Mouse (Mus musculus): ENCODE results near the gene Tead3.

Gene Tead3

DNA sequence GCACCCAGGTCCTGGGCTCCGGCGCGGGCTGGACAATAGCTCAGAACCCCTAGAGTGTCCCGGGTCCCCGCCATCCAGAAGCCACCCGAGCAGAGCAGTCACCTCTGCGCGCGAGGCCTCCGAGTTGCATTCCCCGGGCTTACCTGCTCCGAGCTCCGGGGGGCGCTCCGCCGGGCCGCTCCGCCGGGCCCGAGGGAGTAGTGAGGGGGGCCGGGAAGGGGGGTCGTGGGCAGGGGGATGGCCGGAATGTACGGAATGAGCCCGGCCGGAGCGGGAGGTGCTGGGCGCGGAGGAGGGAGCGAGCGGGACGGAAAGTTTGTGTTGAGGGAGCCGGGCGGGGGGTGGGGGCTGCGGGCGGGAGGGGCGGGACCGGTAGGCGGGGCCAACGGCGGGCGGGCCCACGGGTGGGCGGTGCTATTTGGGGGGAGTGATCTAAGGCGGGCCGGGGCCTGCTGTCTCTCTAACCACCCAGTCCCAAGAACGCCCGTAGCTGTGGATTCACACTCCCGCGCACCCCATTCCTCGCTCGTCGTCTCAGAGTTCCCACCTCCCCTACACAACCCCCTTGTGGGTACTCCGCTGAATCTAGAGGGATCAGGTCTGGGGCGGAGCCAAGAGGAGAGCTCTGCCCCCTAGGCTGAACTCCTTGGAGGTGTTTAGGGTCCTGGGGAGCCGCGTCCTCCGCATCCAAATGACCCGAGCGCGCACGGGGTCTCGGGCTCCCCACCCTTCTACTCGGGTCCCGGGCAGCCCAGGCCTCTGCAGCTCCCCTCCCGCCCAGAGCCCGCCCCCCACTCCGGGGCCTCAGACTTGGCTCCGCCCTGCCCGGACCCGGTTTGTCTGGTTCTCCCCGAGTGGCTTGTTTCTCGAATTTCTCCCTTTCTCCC lies at the start of gene Tead3:
TSS of gene Tead3 (minus strand) at position 352 of the 887 bp plus-strand sequence.
- no peak for DNase-seq

DNA sequence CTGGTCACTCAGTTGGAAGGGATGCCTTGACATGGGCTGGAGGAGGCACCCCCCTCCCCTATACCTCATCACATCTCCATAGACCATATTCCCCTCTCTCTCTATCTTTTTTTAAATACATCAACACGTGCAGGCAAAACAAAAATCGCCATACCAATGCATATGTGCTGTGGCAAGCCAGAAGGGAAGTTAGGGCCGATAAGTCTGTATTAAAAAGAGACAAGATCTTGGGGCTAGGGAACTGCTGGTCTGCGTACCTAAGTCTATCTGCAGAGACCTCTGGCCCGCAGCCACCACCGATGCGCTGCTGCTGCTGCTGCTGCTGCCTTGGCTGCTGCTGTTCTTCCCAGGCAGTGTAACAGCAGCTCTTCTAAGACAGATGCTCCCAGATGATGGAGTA lies 44.4 kb upstream of the Tead3 start:
- no peak for DNase-seq

DNA sequence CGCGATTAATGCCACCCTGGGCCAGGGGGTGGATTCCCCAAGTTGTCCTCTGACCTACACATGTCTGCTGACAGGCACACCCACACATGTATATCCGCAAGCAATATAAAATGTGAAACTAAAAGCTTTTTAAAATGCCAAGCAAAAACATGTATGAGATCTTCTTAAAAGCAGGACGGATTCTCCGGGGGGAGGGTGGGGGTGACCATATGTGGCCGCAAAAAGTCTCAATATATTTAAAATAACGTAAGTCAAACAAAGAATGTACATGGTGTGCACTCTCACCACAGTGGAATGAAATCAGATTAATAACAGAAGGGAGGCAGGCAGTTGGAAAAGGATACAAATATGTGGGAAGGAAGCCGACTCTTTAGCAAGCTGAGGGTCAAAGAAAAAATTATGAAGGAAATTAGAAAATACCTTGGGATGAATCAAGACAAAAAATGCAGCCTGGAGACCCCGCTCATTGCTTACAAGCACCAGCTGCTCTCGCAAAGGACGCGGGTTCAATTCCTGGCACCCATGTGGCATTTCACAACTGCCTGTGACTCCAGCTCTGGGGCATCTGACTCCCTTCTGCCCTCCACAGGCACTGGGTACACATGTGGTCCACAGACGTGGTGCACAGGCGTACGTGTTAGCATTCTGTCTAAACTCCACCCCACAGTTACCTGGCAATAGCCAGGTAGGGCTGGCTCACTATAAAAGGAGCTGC lies 43.6 kb upstream of the Tead3 start:
- DNase-seq = no peak

DNA sequence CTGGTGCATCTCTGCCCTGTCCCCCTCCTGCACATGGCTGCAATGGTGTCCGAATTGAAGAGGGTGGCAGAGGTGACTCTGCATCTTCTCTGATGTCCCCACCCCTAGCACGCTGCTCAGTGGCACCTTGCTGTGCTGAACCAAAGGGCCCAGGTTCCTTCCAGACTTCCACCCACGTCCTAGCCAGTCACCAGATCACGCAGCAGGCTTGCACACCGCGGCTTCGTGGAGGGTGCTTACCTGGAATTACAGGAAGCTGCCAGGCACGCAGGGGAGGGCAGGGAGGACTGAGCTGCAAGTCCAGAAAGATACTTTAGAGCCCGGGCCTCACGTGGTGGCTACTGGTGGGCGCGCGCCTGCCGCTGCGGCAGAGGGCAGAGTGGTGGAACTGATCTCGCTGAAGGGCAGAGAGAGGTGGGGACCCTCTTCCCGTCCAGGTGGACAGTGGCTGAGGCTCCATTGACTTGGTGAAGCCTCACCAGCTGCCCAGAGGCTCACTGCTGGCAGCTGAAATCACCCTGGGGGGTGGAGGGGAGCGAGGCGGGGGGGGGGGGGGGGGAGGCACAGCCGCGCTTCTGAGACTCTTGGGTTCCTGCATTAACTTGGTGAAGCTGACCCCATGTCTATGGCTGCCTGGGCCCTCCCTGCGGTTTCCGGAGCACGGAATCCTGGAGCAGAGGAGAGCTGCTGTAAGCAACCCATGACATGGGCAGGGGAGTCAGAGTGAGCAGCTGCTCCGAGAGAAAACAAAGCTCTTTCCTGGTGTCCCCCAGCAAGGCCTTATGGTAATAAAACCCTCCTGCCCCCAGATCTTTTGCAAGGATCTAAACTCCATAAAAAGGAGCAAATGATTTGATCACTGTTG lies 41.2 kb upstream of the Tead3 start:
- DNase-seq = no peak

DNA sequence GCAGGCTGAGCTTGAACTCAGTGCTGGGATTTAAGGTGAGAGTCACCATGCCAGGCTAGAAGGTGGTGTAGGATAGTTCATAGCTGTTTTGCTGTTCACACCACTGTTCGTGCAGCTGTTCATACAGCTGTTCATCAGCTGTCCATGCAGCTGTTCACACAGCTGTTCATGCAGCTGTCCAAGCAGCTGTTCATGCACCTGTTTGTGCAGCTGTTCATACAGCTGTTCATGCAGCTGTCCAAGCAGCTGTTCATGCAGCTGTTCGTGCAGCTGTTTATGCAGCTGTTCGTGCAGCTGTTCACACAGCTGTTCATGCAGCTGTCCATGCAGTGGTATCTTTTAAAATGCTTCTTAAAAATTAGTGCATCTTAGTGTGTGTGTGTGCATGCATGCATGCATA lies 37.9 kb upstream of the Tead3 start:
- DNase-seq = no peak

DNA sequence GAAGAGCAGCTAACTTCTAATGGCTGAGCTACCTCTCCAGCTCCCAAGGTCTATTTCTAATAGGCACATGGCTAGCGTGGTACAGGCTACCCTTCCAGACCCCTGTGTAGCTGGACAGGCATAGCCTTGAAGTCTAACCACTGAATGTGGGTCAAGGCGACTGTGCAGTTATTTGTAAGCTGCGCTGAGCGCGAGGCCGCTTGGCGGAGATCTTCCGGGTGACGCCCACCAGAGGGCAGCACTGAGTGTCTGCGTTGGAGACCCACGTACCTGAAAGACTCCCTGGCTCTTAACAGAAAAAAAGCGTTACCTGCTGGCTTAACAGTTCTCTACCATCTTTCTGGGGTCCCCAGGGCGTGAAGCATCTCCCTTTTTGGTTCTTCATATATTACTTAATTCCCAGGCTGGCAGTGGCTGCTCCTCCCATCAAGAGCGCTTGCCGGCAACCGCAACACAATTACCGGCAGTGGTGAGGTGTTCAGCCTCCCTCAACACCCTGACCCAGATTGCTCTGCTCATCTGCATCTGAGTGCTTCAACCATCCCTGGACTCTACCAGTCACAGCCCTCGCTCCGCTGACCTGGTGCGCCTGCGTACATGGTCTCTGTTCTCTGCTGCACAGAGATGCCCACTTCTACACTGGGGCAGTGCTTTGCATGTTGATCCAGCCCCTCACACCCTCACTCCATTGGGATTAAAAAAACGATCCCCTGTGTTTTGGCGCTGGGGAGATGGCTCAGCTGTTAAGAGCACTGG lies 35.7 kb upstream of the Tead3 start:
- peak; percentile 80 for DNase-seq

DNA sequence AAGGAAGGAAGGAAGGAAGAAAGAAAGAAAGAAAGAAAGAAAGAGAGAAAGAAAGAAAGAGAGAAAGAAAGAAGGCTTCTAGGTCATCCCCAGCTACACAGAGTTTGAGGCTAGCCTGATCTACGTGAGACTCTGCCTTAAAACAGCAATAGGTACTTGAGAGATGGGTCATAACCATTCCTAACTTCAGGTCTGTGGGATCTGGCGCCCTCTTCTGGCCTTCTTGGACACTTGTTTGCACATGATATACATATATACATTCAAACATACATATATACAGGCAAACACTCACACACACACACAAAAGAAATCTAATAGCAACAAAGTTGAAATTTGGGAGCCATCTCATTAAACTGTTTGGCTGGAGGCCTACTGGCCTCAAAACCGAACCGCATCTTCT lies 33.7 kb upstream of the Tead3 start:
- DNase-seq = no peak

DNA sequence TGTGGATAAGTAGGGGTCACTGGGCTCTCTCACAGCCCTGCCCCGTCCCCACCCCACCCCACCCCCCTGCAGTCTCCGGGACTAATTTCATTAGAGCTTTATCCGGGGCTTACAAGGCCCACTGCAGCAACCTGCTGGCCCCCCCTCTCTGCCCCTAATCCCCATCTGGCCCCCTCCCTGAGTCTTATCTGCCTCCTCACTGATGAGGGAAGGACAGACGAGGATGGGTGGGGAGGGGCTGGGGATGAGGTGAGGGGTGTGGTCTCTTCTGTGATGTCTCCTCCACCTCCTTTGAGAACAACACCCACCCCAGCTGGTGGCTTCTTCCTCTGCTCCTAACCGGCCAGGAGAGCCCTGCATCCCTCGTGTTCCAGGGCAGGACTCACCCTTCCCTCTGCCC lies 29.6 kb upstream of the Tead3 start:
- no peak for DNase-seq

DNA sequence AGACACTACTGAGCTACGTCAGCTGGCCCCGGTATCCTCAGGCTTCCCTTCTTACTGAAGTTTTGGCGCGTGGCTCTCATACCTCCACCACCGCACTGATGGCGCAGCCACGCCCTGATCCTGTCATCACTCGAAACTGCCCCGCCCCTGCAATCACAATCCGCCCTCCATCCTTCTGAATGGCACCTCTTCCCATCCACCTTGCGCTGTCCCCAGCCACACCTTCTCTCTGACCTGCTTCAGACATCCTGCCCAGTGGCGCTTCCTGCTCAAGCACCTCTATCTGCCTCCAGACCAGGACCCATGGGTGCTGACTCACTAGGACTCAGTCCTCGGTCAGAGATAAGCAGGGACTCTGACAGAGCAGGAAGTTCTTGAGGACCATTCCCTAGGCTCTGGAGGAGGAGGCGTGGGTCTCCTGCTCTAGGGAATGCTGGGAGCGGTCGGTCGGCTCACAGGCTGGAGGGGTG lies 25.0 kb upstream of the Tead3 start:
- no peak for DNase-seq

DNA sequence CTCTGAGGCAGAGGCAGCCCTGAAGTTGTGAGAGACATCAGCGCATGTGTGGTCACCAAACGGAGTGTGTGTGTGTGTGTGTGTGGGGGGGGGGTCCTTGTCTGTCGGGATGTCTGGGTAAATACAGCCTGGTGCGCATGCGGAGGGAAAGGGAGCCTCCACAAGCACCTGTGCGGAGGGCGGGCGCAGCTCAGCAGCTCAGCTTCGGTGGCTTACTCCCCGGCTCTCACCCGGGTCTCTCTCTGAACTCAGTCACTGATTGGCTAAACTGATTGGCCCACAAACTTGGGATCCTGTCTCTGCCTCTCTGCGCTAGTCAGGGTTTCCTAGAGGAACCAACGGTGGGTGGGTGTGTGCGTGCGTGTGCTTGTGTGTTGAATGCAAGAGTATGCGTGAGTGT lies 23.9 kb upstream of the Tead3 start:
- DNase-seq = no peak

DNA sequence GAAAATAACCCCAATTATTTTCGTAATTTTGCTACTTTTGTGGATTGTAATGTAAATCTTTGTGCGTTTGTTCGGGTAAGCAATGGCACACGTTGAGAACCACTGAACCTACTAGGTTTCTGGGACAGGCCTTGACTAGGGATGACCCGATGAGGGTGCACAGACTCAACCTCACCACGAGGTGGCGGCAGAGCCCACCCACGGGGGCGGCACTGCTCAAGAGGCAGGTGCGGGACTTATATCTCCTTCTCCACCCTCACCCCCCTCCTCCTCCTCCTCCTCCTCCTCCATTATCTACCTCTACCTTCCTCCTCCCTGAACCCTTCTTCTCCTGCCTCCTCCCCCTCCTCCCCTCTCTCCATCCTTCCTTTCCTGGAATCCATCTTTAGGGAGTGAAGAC lies 23.2 kb upstream of the Tead3 start:
- DNase-seq = no peak

DNA sequence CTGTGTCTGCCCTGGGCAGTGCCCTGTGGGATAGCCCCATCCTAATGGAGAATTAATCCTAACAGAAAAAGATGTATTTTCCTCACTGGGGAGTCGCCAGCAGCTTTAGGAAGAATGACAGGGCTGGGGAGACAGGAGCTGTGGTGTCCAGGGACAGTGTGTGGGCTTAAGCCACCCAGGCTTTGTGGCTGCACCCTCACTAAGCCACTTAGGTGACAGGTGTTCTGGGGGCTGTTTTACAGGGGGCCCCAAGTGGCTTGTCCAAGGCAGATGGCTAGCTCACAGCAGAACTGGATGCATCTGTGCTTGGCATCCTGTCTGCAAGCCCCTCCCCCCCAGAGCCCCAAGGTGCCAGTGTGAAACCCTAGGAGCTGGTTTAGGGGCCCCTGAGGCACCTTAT lies 21.3 kb upstream of the Tead3 start:
- DNase-seq = no peak

DNA sequence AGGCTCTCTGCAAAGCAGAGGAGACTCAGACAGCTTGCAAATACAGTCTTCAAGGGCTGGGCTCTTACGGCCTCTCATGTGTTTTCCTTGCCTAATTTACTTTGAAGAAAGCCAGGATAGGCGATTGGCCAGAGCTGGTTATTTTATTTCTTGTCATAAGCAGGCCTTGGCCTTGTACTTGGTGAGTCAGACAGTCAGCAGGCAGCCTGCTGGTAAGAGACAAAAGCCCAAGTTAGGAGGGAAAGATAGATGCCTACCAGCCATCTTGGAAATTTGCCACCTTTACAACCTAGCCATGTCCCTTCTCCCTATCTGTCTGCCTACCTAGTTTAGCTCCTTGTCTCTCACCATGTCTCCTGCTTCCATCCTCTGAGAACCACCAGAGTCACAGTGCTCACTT lies 20.7 kb upstream of the Tead3 start:
- DNase-seq = no peak

DNA sequence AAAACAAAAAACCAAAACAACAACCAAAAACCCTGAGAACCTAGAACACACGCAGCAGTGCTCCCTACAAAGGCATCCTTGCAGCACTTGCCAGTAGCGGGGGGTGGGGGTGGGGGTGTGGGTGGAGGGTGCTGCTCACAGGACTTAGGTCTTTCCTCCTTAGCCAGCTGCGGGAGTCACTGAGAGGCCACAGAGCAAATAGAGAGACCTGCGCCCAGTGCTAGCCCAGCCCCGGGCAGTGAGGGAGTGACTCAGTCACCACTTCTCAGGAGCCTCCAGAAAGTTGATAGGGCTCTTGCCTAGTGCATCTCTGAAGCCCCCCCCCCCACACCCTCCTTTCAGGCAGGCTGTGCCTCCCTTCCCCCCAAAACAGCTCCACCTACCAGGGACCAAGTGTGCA lies 18.4 kb upstream of the Tead3 start:
- no peak for DNase-seq

DNA sequence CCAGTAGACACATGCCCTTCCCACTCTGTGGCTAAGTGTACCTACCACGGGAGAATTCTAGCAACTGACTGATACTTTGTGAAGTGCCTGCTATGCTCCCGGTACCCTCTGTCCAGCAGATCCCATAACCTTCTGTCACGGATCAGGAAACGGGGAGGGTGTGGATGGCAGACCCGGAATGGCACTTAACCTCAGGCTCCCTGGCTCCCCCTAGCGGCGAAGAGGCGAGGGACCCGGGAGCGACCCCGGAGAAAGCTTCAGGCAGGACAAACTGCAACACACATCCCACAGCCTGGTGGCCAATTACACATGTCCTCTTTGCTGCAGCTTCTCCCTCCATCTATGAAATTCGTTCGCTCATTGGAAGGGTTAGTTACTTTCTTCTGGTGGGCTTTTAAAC lies 17.8 kb upstream of the Tead3 start:
- DNase-seq = peak; percentile 25

DNA sequence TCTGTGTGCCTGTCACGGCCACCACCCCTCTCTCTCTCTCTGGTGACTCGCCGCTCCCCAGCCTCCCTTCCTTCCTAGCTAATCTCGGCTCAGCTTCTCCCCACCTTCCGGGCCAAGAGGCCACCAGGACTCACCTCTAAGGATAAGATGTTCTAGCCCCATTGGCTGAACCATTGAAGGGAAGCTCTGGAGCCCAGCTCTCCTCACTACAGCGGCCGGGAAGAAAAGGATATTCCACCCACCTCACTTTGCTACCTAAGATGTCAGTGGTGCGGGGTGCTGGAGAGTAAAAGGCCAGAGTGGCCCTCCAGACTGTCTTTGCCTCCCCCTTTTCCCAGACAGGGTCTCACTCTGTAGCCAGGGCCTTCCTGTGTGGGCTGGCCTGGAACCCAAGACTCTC lies 14.5 kb upstream of the Tead3 start, which contains the start of gene Tulp1:
TSS of gene Tulp1 (minus strand) at position 101 of the 400 bp plus-strand sequence.
- no peak for DNase-seq

DNA sequence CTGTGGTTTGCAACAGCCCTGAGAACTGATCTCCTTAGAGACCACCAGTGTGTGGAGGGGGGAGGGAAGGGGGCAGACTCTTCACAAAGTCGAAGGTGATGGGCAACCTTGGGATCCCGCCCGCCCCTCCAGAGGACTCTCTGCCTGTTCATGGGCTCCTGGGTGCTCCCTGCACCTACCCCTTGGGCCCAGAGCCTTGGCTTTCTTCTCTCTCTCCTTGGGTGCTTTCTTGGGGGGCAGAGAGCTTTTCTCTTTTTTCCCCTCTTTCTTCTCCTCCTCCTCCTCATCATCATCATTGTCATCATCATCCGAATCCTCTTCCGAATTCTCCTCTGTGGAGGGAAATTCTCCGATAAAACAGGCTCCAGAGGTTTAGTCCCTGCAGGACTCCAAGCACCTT lies 12.9 kb upstream of the Tead3 start:
- DNase-seq = no peak

DNA sequence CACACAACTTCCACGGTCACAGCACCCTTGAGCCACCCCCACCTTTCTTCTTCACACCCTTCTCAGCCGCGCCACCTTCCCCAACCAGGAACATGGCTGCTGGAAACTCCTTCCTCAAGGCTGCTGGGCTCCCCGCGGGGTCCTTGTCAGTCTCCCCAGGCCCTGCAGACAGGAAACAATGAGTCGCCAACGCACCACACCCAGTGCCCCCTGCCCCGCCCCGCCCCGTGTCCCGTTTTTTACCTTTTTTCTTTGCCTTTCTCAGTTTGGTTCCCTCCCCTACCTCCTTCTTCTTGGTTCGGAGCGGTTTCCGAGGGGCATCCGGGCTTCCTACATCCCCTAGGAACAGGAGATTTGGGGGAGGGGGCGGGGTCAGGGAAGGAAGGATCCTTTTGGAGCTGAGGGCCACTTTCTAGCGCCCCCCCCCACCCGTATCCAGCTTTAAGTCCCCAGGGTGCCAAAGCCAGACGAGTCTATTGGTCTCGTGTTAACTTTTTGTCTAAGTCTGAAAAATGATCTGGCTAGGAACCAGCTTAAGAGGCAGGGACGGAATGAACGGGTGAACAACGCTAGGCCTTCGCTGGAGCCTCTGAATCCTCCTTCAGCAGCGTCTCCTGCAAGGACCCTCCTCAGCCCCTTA lies 12.2 kb upstream of the Tead3 start:
- no peak for DNase-seq

DNA sequence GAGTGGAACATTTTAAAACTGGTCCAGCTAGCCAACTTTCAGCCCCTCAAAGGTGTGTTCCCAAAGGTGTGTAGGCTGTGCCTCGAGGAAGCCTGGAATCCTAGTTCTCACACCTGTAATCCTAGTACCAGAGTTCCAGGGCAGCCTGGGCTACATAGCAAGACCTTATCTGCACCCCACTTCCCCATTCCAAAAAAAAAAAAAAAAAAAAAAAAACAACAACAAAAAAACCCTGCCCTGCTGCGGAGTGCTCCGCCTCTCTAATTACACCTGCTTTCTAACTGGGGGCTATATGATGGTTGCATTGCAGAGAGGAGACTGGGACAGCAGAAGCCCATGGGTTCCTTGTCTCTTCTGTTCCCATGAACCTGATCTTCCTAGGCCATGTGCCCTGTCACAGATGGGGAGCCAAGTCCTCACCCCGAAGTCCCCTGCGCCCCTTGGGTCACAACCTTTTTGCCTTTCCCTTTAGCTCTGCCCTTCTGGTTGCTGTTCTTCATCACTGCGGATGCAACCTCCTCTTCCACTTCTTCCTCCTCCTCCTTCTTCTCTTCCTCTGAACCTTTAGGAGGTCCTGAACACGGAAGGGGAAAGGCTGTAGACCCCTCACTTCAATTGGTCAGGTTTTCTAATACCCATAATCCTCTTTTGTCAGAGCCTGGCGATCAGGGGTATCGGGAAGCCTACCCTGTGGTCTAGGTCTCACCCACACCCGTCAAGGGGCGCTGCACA lies 11.5 kb upstream of the Tead3 start:
- DNase-seq = no peak

DNA sequence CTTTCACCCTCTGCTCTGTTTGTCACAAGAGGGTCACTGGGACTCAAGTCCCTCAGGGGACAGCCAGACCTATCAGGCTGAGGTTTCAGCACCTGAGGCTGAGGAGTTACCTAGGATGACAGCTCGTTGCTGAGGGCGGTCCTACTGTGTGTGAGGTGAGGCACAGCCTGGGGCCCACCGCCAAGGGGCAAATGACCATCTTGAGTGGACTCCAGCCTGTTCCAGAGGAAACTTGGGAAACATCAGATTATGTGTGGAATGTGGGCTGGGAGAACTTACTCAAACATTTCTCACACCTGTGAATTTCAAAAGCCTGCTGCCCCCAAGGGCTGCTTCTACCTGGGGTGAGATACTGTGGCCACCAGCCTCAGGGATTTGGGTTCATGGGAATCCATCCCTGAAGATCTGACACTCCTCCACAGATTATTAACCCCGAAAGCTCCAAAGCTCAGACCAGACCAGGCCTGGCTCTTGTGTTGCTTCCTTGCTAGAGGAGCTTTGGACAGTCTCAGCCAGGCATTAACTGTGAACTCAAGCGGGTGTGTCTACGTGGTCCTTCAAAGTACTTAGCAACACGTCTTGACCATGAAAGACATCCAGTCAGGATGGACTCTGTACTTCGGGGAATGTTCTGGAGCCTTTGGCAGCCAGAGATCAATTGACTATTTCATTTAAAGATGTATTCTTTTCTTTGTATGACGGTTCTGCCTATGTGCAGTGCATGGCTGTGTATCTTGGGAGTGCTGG lies 10.1 kb upstream of the Tead3 start:
- DNase-seq = no peak

Data from right cerebral cortex, adult 18-20 months (tissue).